Mouse (Mus musculus) ovary, adult 10 weeks (tissue): ENCODE measurements around the gene Tmc8. TPM values are rescaled to one million over a fixed set of nuclear protein-coding genes. Genes with fewer than 3 reads are reported as not detected.

Source experiments
- polyA plus RNA-seq: library from polyadenylated mRNA; stranded (reverse); fragments of 350-450 nt; fragmentation: Illumina TruSeq; extraction: RNeasy Lipid Tissue Mini Kit (QIAGEN cat#74804); gene quantifications from one replicate; pipeline ENCODE4 v1.2.3, GENCODE M21; 2014

Gene Tmc8
- 0.23 TPM for polyA plus RNA-seq

DNA sequence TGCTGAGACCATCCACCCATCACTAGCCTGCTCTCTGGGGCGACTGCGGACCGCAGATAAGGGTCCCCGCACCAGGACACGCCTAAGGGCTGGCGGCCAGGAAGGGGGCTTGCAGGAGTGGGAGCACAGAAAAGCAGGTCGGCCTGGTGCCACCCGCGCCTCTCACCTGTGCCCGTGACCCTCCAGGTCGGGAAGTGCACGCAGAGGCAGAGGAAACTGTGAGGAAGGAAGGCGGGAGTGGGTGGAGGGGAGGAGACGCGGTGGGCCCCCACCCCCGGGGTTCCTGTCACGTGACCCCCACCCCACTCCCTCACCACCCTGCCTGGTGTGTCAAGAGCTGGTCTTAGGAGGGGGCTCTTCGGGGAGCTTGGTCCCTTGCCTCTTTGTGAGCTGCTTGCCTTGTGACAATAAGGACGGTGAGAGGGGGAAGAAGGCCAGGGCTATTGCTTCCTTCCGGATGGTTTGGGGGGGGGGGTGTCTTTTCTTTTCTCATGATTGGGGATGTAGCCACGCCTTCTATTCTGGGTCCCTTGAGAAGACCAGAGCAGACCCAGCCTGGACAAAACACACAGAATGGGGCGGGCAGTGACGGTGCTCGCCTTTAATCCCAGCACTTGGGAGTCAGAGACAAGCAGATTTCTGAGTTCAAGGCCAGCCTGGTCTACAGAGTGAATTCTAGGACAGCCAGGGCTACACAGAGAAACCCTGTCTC, at the start of gene Tmc8, which contains the start of gene Tmc6:
Tmc8 (plus strand) TSS at position 84 of the 712 bp plus-strand sequence.
Tmc6 (minus strand) TSS at position 206 of the 712 bp plus-strand sequence.

DNA sequence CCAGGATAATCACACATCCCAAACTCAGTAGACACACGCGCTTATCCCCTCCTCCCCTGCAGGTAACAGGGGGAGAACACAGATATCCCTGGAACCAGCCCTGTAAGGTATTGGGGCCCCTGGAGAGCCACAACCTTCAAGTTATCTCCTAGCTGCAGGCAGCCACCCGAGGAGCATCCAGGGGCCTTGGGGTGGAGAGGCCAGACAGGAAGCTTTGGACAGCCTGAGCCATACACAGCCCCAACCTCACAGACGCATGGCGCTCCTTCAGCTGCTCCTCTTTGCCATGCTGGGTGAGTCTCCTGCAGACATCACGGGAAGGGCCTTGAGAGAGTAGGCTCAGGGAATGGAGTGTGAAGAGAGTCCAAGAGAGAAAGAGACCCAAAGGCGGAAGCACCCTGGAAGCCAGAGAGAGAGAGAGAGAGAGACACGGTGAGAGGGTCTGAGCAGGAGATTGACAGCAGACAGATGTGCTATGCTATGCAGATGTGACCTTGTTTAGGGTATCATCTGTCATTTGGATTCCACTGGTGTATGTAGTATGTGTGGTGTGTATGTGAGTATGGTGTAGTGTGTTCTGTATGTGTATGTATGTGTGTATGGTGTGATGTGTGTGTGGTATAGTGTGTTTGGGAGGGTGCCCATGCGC, 15.8 kb downstream of the Tmc8 start, which contains the start of gene 6030468B19Rik:
6030468B19Rik (plus strand) TSS at position 150 of the 649 bp plus-strand sequence.

DNA sequence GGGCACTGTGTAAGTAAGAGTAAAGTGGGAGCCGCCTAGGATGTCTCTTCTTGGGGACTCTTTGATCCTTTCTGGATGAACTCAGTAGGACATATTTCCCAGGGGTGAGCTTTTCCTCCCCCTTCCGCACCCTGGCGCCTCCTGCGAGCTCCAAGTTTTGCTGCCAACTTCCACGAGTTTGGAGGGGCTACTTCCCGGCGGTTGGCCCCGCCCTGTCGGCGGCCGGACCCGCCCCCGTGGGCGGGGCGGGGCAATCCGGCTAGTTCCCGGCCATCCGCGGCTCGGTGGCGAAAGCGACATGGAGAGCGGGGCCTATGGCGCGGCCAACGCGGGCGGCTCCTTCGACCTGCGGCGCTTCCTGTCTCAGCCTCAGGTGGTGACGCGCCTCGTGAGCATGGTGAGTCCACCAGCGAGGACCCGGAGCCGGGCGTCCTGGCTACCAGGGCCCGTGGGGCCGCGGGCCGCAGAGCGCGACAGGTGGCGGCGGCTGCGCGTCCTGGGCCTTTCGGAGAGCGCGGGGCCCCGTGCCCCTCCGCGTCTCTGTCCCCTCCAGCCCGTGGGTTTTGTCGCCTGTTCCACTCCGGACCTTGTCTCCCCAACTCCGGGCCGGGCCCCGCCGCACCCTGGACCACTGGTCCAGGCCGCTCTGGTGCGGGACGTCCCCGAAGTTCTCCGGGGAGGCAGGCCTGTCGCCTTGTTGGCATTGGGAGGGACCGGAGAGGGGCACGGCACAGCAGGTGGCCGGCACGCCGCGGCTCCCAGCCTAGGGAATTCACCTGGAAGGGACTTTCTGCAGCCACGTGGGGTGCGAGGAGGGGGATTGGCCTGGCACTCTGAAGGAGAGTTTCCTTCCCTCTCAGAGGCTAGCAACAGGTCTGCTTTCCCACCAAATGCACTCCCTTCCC, 27.8 kb downstream of the Tmc8 start, which contains the start of the genes Gm20708 and Syngr2:
Gm20708 (plus strand) TSS at position 262 of the 905 bp plus-strand sequence.
Syngr2 (plus strand) TSS at position 262 of the 905 bp plus-strand sequence.

DNA sequence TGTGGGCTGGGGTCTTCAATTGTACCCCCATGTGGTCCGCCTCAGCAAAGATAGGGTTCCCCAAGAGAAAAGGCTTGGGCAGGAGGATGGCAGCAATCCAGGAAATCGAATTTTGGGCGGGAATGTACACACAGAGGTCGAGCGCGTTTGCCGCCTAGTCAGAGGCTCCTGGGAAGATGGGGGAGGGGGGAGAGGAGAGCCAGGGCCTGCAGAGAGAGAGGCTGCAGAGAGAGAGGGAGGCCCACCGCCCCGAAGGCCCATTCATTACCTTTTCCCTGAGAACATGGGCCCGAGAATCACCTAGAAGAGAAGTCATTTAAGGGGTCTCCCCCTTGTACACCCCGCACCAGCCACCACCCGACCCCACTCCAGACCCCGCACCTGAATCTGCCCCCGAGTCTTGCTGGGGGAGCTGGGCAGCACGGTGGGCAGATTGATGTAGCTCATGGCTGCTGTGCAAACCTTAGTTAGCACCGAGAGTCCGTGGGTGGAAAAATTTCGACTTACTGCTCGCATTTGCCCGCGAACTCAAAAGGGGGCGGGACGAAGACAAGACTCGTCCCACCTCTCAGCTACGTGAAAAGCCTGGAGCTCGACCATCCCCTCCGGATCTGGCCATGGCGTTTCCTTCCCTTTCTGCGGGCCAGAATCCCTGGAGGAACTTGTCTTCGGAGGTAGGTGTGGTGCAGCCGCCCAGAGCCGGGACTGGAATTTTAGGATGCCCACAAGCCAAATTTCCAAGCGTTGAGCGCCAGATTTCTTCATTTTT, 43.6 kb downstream of the Tmc8 start, which contains the start of the genes Afmid and Tk1:
Afmid (plus strand) TSS at position 592 of the 769 bp plus-strand sequence.
Tk1 (minus strand) TSS at position 760 of the 769 bp plus-strand sequence.

Other genes starting within 250 kb of the Tmc8 start
- gene Tnrc6c, start 127.8 kb upstream of the Tmc8 start, polyA plus RNA-seq: 12.9 TPM
- 0.54 TPM for gene Tmc6, start 122 bp downstream of the Tmc8 start, polyA plus RNA-seq
- not detected for gene 6030468B19Rik, start 15.6 kb downstream of the Tmc8 start, polyA plus RNA-seq
- gene Gm20708, start 27.6 kb downstream of the Tmc8 start, polyA plus RNA-seq: 1.8 TPM
- 3.2 TPM for gene Syngr2, start 27.6 kb downstream of the Tmc8 start, polyA plus RNA-seq
- gene Afmid, start 43.8 kb downstream of the Tmc8 start, polyA plus RNA-seq: 0.40 TPM
- not detected for gene Tk1, start 44.0 kb downstream of the Tmc8 start, polyA plus RNA-seq
- 41.2 TPM for gene Birc5, start 67.2 kb downstream of the Tmc8 start, polyA plus RNA-seq
- gene Tmem235, start 78.7 kb downstream of the Tmc8 start, polyA plus RNA-seq: not detected
- gene Tha1, start 91.4 kb downstream of the Tmc8 start, polyA plus RNA-seq: not detected
- gene Socs3, start 188.0 kb downstream of the Tmc8 start, polyA plus RNA-seq: 1.0 TPM
- gene Pgs1, start 204.2 kb downstream of the Tmc8 start, polyA plus RNA-seq: 4.5 TPM